Mouse (Mus musculus): ENCODE results near the gene Cbarp. TPM values are rescaled to one million over a fixed set of nuclear protein-coding genes. Genes with fewer than 3 reads are reported as not detected.

Cbarp gene
- total RNA-seq, 2 experiments from 2014 or later: 3.7 to 5.1 TPM

- peak; percentile 59 for DNase-seq
Observed at GRCm38 (mm10) chr10:80156752-80157053, 16.1 kb upstream of the Cbarp start.

- no peak for DNase-seq
Observed at GRCm38 (mm10) chr10:80156002-80156751, 15.5 kb upstream of the Cbarp start.

GRCm38 (mm10) chr10:80155277-80155676 is 14.6 kb upstream of the Cbarp start:
- no peak for DNase-seq

GRCm38 (mm10) chr10:80154384-80154783 is 13.7 kb upstream of the Cbarp start:
- DNase-seq: no peak

GRCm38 (mm10) chr10:80153713-80154112 is 13.1 kb upstream of the Cbarp start:
- DNase-seq: no peak

GRCm38 (mm10) chr10:80152873-80153260 is 12.2 kb upstream of the Cbarp start:
- DNase-seq: peak; percentile 76

GRCm38 (mm10) chr10:80152071-80152872 is 11.6 kb upstream of the Cbarp start:
- DNase-seq: peak; percentile 69

GRCm38 (mm10) chr10:80151211-80152034 is 10.8 kb upstream of the Cbarp start:
- DNase-seq: peak; percentile 81

- DNase-seq: peak; percentile 74
Observed at GRCm38 (mm10) chr10:80150226-80151210, 9.9 kb upstream of the Cbarp start.

GRCm38 (mm10) chr10:80149291-80150225 is 8.9 kb upstream of the Cbarp start:
- peak; percentile 98 for DNase-seq

GRCm38 (mm10) chr10:80148610-80149290 is 8.1 kb upstream of the Cbarp start:
- peak; percentile 97 for DNase-seq

- peak; percentile 91 for DNase-seq
Observed at GRCm38 (mm10) chr10:80147719-80148601, 7.3 kb upstream of the Cbarp start, which contains the start of gene Midn. Gene Midn, plus strand, starts transcription at chr10:80148272.

GRCm38 (mm10) chr10:80147146-80147718 is 6.6 kb upstream of the Cbarp start:
- peak; percentile 45 for DNase-seq

GRCm38 (mm10) chr10:80146568-80147011 is 6.0 kb upstream of the Cbarp start:
- DNase-seq: peak; percentile 56

GRCm38 (mm10) chr10:80145896-80146295 is 5.3 kb upstream of the Cbarp start:
- DNase-seq: peak; percentile 77

GRCm38 (mm10) chr10:80144864-80145838 is 4.5 kb upstream of the Cbarp start:
- DNase-seq: peak; percentile 86

- DNase-seq: no peak
Observed at GRCm38 (mm10) chr10:80144159-80144558, 3.5 kb upstream of the Cbarp start.
